Mouse (Mus musculus): ENCODE data around the gene Gabbr2.

DNA sequence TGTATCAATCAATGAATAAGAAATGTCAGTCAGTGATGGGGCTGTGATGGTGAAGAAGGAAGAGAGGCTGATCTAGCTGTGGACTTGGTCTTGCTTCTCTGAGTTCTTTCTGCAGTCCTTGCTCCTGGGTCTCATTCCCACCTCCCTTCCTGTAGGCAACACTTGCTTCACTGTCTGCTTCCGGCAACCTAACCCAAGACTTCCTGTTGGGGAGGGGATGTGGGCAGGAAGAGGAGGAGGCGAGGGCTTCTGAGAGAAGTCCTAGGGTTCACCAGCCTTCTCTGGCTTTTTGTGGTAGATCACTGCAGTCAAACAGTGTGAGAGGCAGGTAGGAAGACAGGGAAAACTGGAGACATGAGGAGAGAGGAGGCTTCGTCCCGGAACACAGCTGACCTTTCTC lies 239.4 kb downstream of the Gabbr2 start:
- TF ChIP-seq EP300 (optimal IDR thresholded peaks at IDR 0.05): no peak
- no peak for TF ChIP-seq CTCF (IDR thresholded peaks at IDR 0.05; ENCODE audit: low read depth)

All from stomach, postnatal 0 days (tissue).